Mouse (Mus musculus) limb, embryonic 15.5 days (tissue): ENCODE data around the gene Cldn8. TPM values are rescaled to one million over a fixed set of nuclear protein-coding genes. Genes with fewer than 3 reads are reported as not detected.

ENCODE experiments used
- ATAC-seq: fragments of 200-750 bp; cut with Nextera tagmentation; 2 replicates; pipeline ENCODE4 v1.8.0; 2017; ENCODE audit warnings: low read depth, moderate TSS enrichment; ENCODE audit not compliant: insufficient number of reproducible peaks, low FRiP score, low TSS enrichment
- H3K27ac ChIP-seq: fragments of 300-500 bp; sonication (generic); 2 replicates; pipeline ENCODE4 v1.5.1; 2015; ENCODE audit warnings: moderate library complexity, mild to moderate bottlenecking, inconsistent platforms
- H3K27me3 ChIP-seq: fragments of 300-500 bp; sonication (generic); 2 replicates; pipeline ENCODE4 v1.6.1; 2015; ENCODE audit warnings: inconsistent platforms
- H3K36me3 ChIP-seq: fragments of 300-500 bp; sonication (generic); 2 replicates; pipeline ENCODE4 v1.6.1; 2015; ENCODE audit warnings: inconsistent platforms
- H3K4me1 ChIP-seq: fragments of 300-500 bp; sonication (generic); 2 replicates; pipeline ENCODE4 v1.6.1; 2015; ENCODE audit warnings: inconsistent platforms
- H3K4me2 ChIP-seq: fragments of 300-500 bp; sonication (generic); 2 replicates; pipeline ENCODE4 v1.6.1; 2015; ENCODE audit warnings: mild to moderate bottlenecking, inconsistent platforms
- H3K4me3 ChIP-seq: fragments of 300-500 bp; sonication (generic); 2 replicates; pipeline ENCODE4 v1.5.1; 2015; ENCODE audit warnings: mild to moderate bottlenecking, inconsistent platforms
- H3K9ac ChIP-seq: fragments of 300-500 bp; sonication (generic); 2 replicates; pipeline ENCODE4 v1.6.1; 2015; ENCODE audit warnings: inconsistent platforms
- H3K9me3 ChIP-seq: fragments of 300-500 bp; sonication (generic); 2 replicates; pipeline ENCODE4 v1.6.1; 2016; ENCODE audit warnings: inconsistent platforms
- WGBS: fragments of 180-500 bp; shearing (Covaris S2); methylation state at CpG from one replicate; pipeline ENCODE4 v1.1.7; 2015; 5-methylcytosine and 5-hydroxymethylcytosine counted together
- polyA plus RNA-seq: library from polyadenylated mRNA; unstranded; fragments of >200 nt; fragmentation: Nextera tagmentation; extraction: Ambion mirVana; gene quantifications from 2 replicates; pipeline ENCODE4 v1.2.1, GENCODE M21; 2015

Gene Cldn8
- 2.5 and 3.2 TPM in 2 replicates for polyA plus RNA-seq

- Histone ChIP-seq H3K27me3 (no peaks in the 10 kb centered on the region), H3K36me3 (no peaks in the 10 kb centered on the region), H3K27ac (no peak within 1 kb of the TSS), H3K9ac (no peak within 1 kb of the TSS), H3K4me3 (peak within 1 kb of the TSS; percentile 9; the same call in 1 of the 2 replicates), H3K4me2 (peak within 1 kb of the TSS; percentile 7; the same call in 1 of the 2 replicates), H3K9me3 (no peaks in the 10 kb centered on the region), H3K4me1 (no peaks in the 10 kb centered on the region)
- no peak for ATAC-seq
- WGBS: 66% methylated on average over 6 of the region's 6 CpGs
Observed at GRCm38 (mm10) chr16:88563045-88563913, at the start of gene Cldn8. Gene Cldn8, minus strand, starts transcription at chr16:88563183.

GRCm38 (mm10) chr16:88612712-88613111, 49.7 kb upstream of the Cldn8 start:
- ATAC-seq: no peak
- Histone ChIP-seq H3K36me3 (no peaks in the 10 kb centered on the region), H3K9me3 (no peaks in the 10 kb centered on the region), H3K4me3 (no peak overlapping the region), H3K4me2 (no peak overlapping the region), H3K27ac (no peak overlapping the region), H3K4me1 (no peaks in the 10 kb centered on the region), H3K27me3 (no peaks in the 10 kb centered on the region), H3K9ac (no peak overlapping the region)
- WGBS: 84% methylated on average over 4 of the region's 4 CpGs

- Histone ChIP-seq H3K27ac (no peak within 1 kb of the TSS), H3K36me3 (no peaks in the 10 kb centered on the region), H3K27me3 (no peaks in the 10 kb centered on the region), H3K4me2 (no peak within 1 kb of the TSS), H3K9me3 (no peaks in the 10 kb centered on the region), H3K9ac (no peak within 1 kb of the TSS), H3K4me1 (no peaks in the 10 kb centered on the region), H3K4me3 (no peak within 1 kb of the TSS)
- 81% methylated on average over 8 of the region's 8 CpGs for WGBS
- no peak for ATAC-seq
Observed at GRCm38 (mm10) chr16:88611922-88612321, 48.9 kb upstream of the Cldn8 start, which contains the start of gene Krtap24-1. Gene Krtap24-1, minus strand, starts transcription at chr16:88612279.

- Histone ChIP-seq H3K36me3 (no peaks in the 10 kb centered on the region), H3K27ac (no peak overlapping the region), H3K27me3 (peaks cover 5% of the 10 kb centered on the region; the same call in 1 of the 2 replicates), H3K9ac (no peak overlapping the region), H3K4me3 (no peak overlapping the region), H3K9me3 (no peaks in the 10 kb centered on the region), H3K4me1 (peaks cover 8% of the 10 kb centered on the region; the same call in 1 of the 2 replicates), H3K4me2 (no peak overlapping the region)
- WGBS: 71% methylated on average over 6 of the region's 6 CpGs
- ATAC-seq: no peak
Observed at GRCm38 (mm10) chr16:88604570-88604969, 41.6 kb upstream of the Cldn8 start.

- H3K4me1 ChIP-seq: peaks cover 8% of the 10 kb centered on the region; the same call in 1 of the 2 replicates
- WGBS: 36% methylated on average over 1 of the region's 1 CpGs
- H3K4me3 ChIP-seq: no peak overlapping the region
- H3K4me2 ChIP-seq: no peak overlapping the region
- H3K9me3 ChIP-seq: no peaks in the 10 kb centered on the region
- no peak for ATAC-seq
- H3K36me3 ChIP-seq: no peaks in the 10 kb centered on the region
- H3K9ac ChIP-seq: no peak overlapping the region
- H3K27ac ChIP-seq: no peak overlapping the region
- H3K27me3 ChIP-seq: peaks cover 5% of the 10 kb centered on the region; the same call in 1 of the 2 replicates
Observed at GRCm38 (mm10) chr16:88602464-88602863, 39.5 kb upstream of the Cldn8 start.

GRCm38 (mm10) chr16:88600303-88600702, 37.3 kb upstream of the Cldn8 start:
- Histone ChIP-seq H3K9ac (no peak overlapping the region), H3K4me1 (peaks cover 8% of the 10 kb centered on the region; the same call in 1 of the 2 replicates), H3K36me3 (no peaks in the 10 kb centered on the region), H3K27me3 (peaks cover 5% of the 10 kb centered on the region; the same call in 1 of the 2 replicates), H3K4me2 (peak overlapping the region; percentile 21), H3K9me3 (no peaks in the 10 kb centered on the region), H3K27ac (no peak overlapping the region), H3K4me3 (no peak overlapping the region)
- no peak for ATAC-seq
- WGBS: 19% methylated on average over 8 of the region's 8 CpGs

- ATAC-seq: no peak
- Histone ChIP-seq H3K4me3 (no peak overlapping the region), H3K27me3 (peaks cover 5% of the 10 kb centered on the region; the same call in 1 of the 2 replicates), H3K4me1 (peaks cover 8% of the 10 kb centered on the region; the same call in 1 of the 2 replicates), H3K27ac (no peak overlapping the region), H3K36me3 (no peaks in the 10 kb centered on the region), H3K9me3 (no peaks in the 10 kb centered on the region), H3K4me2 (peak overlapping the region; percentile 21), H3K9ac (no peak overlapping the region)
- WGBS: 5% methylated on average over 16 of the region's 16 CpGs
Observed at GRCm38 (mm10) chr16:88599504-88600237, 36.7 kb upstream of the Cldn8 start.

- Histone ChIP-seq H3K27me3 (no peaks in the 10 kb centered on the region), H3K9ac (no peak overlapping the region), H3K36me3 (no peaks in the 10 kb centered on the region), H3K4me1 (no peaks in the 10 kb centered on the region), H3K27ac (no peak overlapping the region), H3K9me3 (no peaks in the 10 kb centered on the region), H3K4me3 (no peak overlapping the region), H3K4me2 (no peak overlapping the region)
- no peak for ATAC-seq
Observed at GRCm38 (mm10) chr16:88592758-88593157, 29.8 kb upstream of the Cldn8 start.

- Histone ChIP-seq H3K27me3 (no peaks in the 10 kb centered on the region), H3K4me2 (no peak overlapping the region), H3K4me1 (no peaks in the 10 kb centered on the region), H3K9ac (no peak overlapping the region), H3K9me3 (no peaks in the 10 kb centered on the region), H3K4me3 (no peak overlapping the region), H3K36me3 (no peaks in the 10 kb centered on the region), H3K27ac (no peak overlapping the region)
- 84% methylated on average over 9 of the region's 9 CpGs for WGBS
- no peak for ATAC-seq
Observed at GRCm38 (mm10) chr16:88583338-88583737, 20.4 kb upstream of the Cldn8 start.

GRCm38 (mm10) chr16:88575885-88576679, 13.1 kb upstream of the Cldn8 start:
- H3K27ac ChIP-seq: no peak overlapping the region
- no peak overlapping the region for H3K9ac ChIP-seq
- no peak overlapping the region for H3K4me3 ChIP-seq
- H3K36me3 ChIP-seq: no peaks in the 10 kb centered on the region
- H3K9me3 ChIP-seq: no peaks in the 10 kb centered on the region
- no peaks in the 10 kb centered on the region for H3K27me3 ChIP-seq
- ATAC-seq: no peak
- H3K4me2 ChIP-seq: no peak overlapping the region
- 38% methylated on average over 4 of the region's 4 CpGs for WGBS
- no peaks in the 10 kb centered on the region for H3K4me1 ChIP-seq

- 77% methylated on average over 5 of the region's 5 CpGs for whole genome bisulfite sequencing
- Histone ChIP-seq H3K36me3 (no peaks in the 10 kb centered on the region), H3K4me3 (no peak overlapping the region), H3K9me3 (no peaks in the 10 kb centered on the region), H3K27ac (no peak overlapping the region), H3K27me3 (no peaks in the 10 kb centered on the region), H3K9ac (no peak overlapping the region), H3K4me2 (no peak overlapping the region), H3K4me1 (no peaks in the 10 kb centered on the region)
- ATAC-seq: no peak
Observed at GRCm38 (mm10) chr16:88572904-88573404, 10.0 kb upstream of the Cldn8 start.
